Mouse (Mus musculus) lung, postnatal 0 days (tissue): Measurements from ENCODE around the gene Arhgef25. TPM values are rescaled to one million over a fixed set of nuclear protein-coding genes. Genes with fewer than 3 reads are reported as not detected.

Experiments used
- ATAC-seq: fragments of 200-750 bp; cut with Nextera tagmentation; 2 replicates; pipeline ENCODE4 v1.8.0; 2017; ENCODE audit warnings: moderate library complexity
- DNase-seq: peaks from one replicate; pipeline ENCODE4 v3.0.0-alpha.2; 2016; ENCODE audit warnings: low spot score
- H3K27ac ChIP-seq: fragments of 300-500 bp; sonication (generic); 2 replicates; pipeline ENCODE4 v1.5.1; 2014; ENCODE audit warnings: antibody characterized with exemption, mild to moderate bottlenecking, low read length, mixed read lengths
- H3K27me3 ChIP-seq: fragments of 300-500 bp; sonication (generic); replicated peaks from 2 replicates; pipeline ENCODE4 v1.6.1; 2014; ENCODE audit warnings: low read length, mixed read lengths; ENCODE audit not compliant: insufficient read depth
- H3K36me3 ChIP-seq: fragments of 300-500 bp; sonication (generic); 2 replicates; pipeline ENCODE4 v1.6.1; 2014; ENCODE audit warnings: low read length, mixed read lengths; ENCODE audit not compliant: insufficient read depth
- H3K4me1 ChIP-seq: fragments of 300-500 bp; sonication (generic); 2 replicates; pipeline ENCODE4 v1.6.1; 2014; ENCODE audit warnings: antibody characterized with exemption, low read depth, low read length, mixed read lengths; ENCODE audit not compliant: insufficient read depth
- H3K4me2 ChIP-seq: fragments of 300-500 bp; sonication (generic); replicated peaks from 2 replicates; pipeline ENCODE4 v1.6.1; 2014; ENCODE audit warnings: low read depth, mild to moderate bottlenecking, low read length, moderate library complexity, mixed read lengths
- H3K4me3 ChIP-seq: fragments of 300-500 bp; sonication (generic); 2 replicates; pipeline ENCODE4 v1.5.1; 2014; ENCODE audit warnings: low read depth, low read length
- H3K9ac ChIP-seq: fragments of 300-500 bp; sonication (generic); replicated peaks from 2 replicates; pipeline ENCODE4 v1.6.1; 2014; ENCODE audit warnings: low read depth, mild to moderate bottlenecking
- H3K9me3 ChIP-seq: fragments of 300-500 bp; sonication (generic); 2 replicates; pipeline ENCODE4 v1.6.1; 2016; ENCODE audit warnings: low read length, mixed read lengths
- CTCF ChIP-seq: IDR thresholded peaks from 2 replicates; pipeline ENCODE4 v1.5.1; 2016; ENCODE audit warnings: antibody characterized with exemption, mild to moderate bottlenecking
- EP300 ChIP-seq: IDR thresholded peaks from 2 replicates; pipeline ENCODE4 v1.6.1; 2016; ENCODE audit warnings: antibody characterized with exemption, mild to moderate bottlenecking, control low read depth
- WGBS: fragments of 180-500 bp; shearing (Covaris S2); extraction: QIAGEN DNeasy Blood & Tissue Kit; methylation state at CpG from one replicate; pipeline ENCODE4 v1.1.7; 2014; 5-methylcytosine and 5-hydroxymethylcytosine counted together
- polyA plus RNA-seq: library from polyadenylated mRNA; unstranded; fragments of >200 nt; fragmentation: Nextera tagmentation; extraction: Ambion mirVana; gene quantifications from 2 replicates; pipeline ENCODE4 v1.2.1, GENCODE M21; 2015

The Arhgef25 gene
- polyA plus RNA-seq, 1 experiment from 2014 or later: 27.9 TPM

- Histone ChIP-seq H3K4me1 (peaks cover 15% of the 10 kb centered on the region; the same call in 1 of the 2 replicates), H3K27ac (peak overlapping the region; percentile 85), H3K9ac (no peak overlapping the region), H3K4me3 (peak overlapping the region; percentile 54; the same call in 1 of the 2 replicates), H3K36me3 (no peaks in the 10 kb centered on the region), H3K27me3 (peaks cover 5% of the 10 kb centered on the region; the same call in 1 of the 2 replicates), H3K9me3 (no peaks in the 10 kb centered on the region), H3K4me2 (peak overlapping the region; percentile 82)
- TF ChIP-seq CTCF (no peak), EP300 (no peak)
- WGBS: 37% methylated on average over 12 of the region's 14 CpGs
- DNase-seq (no peak), ATAC-seq (no peak)
These were observed 711 bp upstream of the Arhgef25 start for GRCm38 (mm10) chr10:127190398-127191190.

- H3K4me3 ChIP-seq: peak overlapping the region; percentile 54
- 2% methylated on average over 25 of the region's 26 CpGs for WGBS
- no peaks in the 10 kb centered on the region for H3K36me3 ChIP-seq
- DNase-seq: no peak
- peak overlapping the region; percentile 82 for H3K4me2 ChIP-seq
- peaks cover 5% of the 10 kb centered on the region; the same call in 1 of the 2 replicates for H3K27me3 ChIP-seq
- peaks cover 15% of the 10 kb centered on the region; the same call in 1 of the 2 replicates for H3K4me1 ChIP-seq
- no peaks in the 10 kb centered on the region for H3K9me3 ChIP-seq
- peak overlapping the region; percentile 85 for H3K27ac ChIP-seq
- TF ChIP-seq CTCF: no peak
- TF ChIP-seq EP300: no peak
- peak; percentile 32 for ATAC-seq
- peak overlapping the region; percentile 48 for H3K9ac ChIP-seq
These were observed 700 bp downstream of the Arhgef25 start for GRCm38 (mm10) chr10:127189116-127189650.

GRCm38 (mm10) chr10:127188465-127189115 is 1.3 kb downstream of the Arhgef25 start:
- TF ChIP-seq EP300 (no peak), CTCF (no peak)
- ATAC-seq (peak; percentile 71), DNase-seq (peak; percentile 61)
- WGBS: under 1% methylated on average over 41 of the region's 46 CpGs
- Histone ChIP-seq H3K9me3 (no peaks in the 10 kb centered on the region), H3K36me3 (no peaks in the 10 kb centered on the region), H3K27me3 (peaks cover 5% of the 10 kb centered on the region; the same call in 1 of the 2 replicates), H3K4me1 (peaks cover 15% of the 10 kb centered on the region; the same call in 1 of the 2 replicates), H3K4me3 (peak overlapping the region; percentile 54), H3K4me2 (peak overlapping the region; percentile 82), H3K27ac (peak overlapping the region; percentile 85), H3K9ac (peak overlapping the region; percentile 48)

GRCm38 (mm10) chr10:127188079-127188453 is 1.8 kb downstream of the Arhgef25 start:
- DNase-seq (no peak), ATAC-seq (no peak)
- Histone ChIP-seq H3K4me3 (peak overlapping the region; percentile 54), H3K4me2 (peak overlapping the region; percentile 82), H3K27ac (peak overlapping the region; percentile 85; the same call in 1 of the 2 replicates), H3K27me3 (peaks cover 5% of the 10 kb centered on the region; the same call in 1 of the 2 replicates), H3K9ac (peak overlapping the region; percentile 48), H3K9me3 (no peaks in the 10 kb centered on the region), H3K36me3 (no peaks in the 10 kb centered on the region), H3K4me1 (peaks cover 15% of the 10 kb centered on the region; the same call in 1 of the 2 replicates)
- WGBS: under 1% methylated on average over 14 of the region's 21 CpGs
- TF ChIP-seq EP300: no peak
- no peak for TF ChIP-seq CTCF

- no peak for ATAC-seq
- no peak overlapping the region; the same call in 1 of the 2 replicates for H3K9ac ChIP-seq
- H3K27me3 ChIP-seq: peaks cover 7% of the 10 kb centered on the region; the same call in 1 of the 2 replicates
- H3K4me3 ChIP-seq: no peak overlapping the region
- no peak for DNase-seq
- H3K36me3 ChIP-seq: no peaks in the 10 kb centered on the region
- WGBS: 48% methylated on average over 10 of the region's 10 CpGs
- H3K27ac ChIP-seq: no peak overlapping the region
- peaks cover 15% of the 10 kb centered on the region; the same call in 1 of the 2 replicates for H3K4me1 ChIP-seq
- no peaks in the 10 kb centered on the region for H3K9me3 ChIP-seq
- peak overlapping the region; percentile 82; the same call in 1 of the 2 replicates for H3K4me2 ChIP-seq
- no peak for TF ChIP-seq CTCF
These were observed 2.4 kb downstream of the Arhgef25 start for GRCm38 (mm10) chr10:127187371-127188078.
